Mouse (Mus musculus): Measurements from ENCODE around the gene Ntrk2. TPM values are rescaled to one million over a fixed set of nuclear protein-coding genes. Genes with fewer than 3 reads are reported as not detected.

Gene Ntrk2
- polyA plus RNA-seq, 1 experiment from 2014 or later = 45.0 TPM

DNA sequence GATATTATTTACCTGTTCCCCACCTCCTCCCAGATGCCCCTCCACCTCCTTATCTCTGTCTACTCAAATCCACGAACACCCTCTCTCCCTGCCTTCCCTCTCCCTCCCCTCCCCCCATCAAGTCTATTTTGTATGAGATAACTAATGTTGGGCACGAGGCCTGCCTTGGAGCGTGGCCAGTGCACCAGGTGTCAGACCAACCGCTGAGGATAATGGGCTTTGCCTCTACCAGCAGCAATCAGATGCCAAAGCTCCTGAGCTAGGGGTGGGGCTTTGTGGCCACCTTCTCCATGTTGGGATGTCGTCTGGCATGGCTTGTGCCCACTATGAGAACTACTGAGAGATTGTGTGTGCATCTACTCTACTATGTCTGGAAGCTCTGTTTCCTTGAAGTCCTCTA lies 161.8 kb downstream of the Ntrk2 start:
- Histone ChIP-seq H3K4me1 (replicated peaks; ENCODE audit: control insufficient read depth, insufficient read depth, low read length) (peaks cover 11% of the 10 kb centered on the region), H3K9ac (ENCODE audit: low read length) (no peak overlapping the region), H3K4me2 (ENCODE audit: low read depth, low read length, severe bottlenecking) (no peak overlapping the region), H3K36me3 (ENCODE audit: control insufficient read depth, insufficient read depth, low read length) (no peaks in the 10 kb centered on the region), H3K9me3 (ENCODE audit: control insufficient read depth, low read length) (no peaks in the 10 kb centered on the region), H3K4me3 (ENCODE audit: low read depth, low read length) (no peak overlapping the region), H3K27ac (ENCODE audit: low read depth, low read length) (no peak overlapping the region), H3K27me3 (ENCODE audit: control insufficient read depth, insufficient read depth, low read length) (no peaks in the 10 kb centered on the region)
- WGBS = 74% methylated on average over 5 of the region's 5 CpGs
- DNase-seq (ENCODE audit: low spot score) (no peak), ATAC-seq (replicated peaks; ENCODE audit: low FRiP score) (no peak)

- ATAC-seq (replicated peaks; ENCODE audit: low FRiP score) = peak; percentile 92
- Histone ChIP-seq H3K4me1 (replicated peaks; ENCODE audit: control insufficient read depth, insufficient read depth, low read length) (peaks cover 4% of the 10 kb centered on the region; the same call in 1 of the 2 replicates), H3K9ac (ENCODE audit: low read length) (no peak overlapping the region), H3K27ac (ENCODE audit: low read depth, low read length) (peak overlapping the region; percentile 73), H3K9me3 (ENCODE audit: control insufficient read depth, low read length) (no peaks in the 10 kb centered on the region), H3K36me3 (ENCODE audit: control insufficient read depth, insufficient read depth, low read length) (no peaks in the 10 kb centered on the region), H3K27me3 (ENCODE audit: control insufficient read depth, insufficient read depth, low read length) (no peaks in the 10 kb centered on the region), H3K4me2 (ENCODE audit: low read depth, low read length, severe bottlenecking) (no peak overlapping the region), H3K4me3 (ENCODE audit: low read depth, low read length) (no peak overlapping the region)
- 1% methylated on average over 5 of the region's 5 CpGs for WGBS
- peak; percentile 74 for DNase-seq (ENCODE audit: low spot score)
Observed at GRCm38 (mm10) chr13:58971449-58971903, 165.1 kb downstream of the Ntrk2 start.

GRCm38 (mm10) chr13:58972511-58972910 lies 166.1 kb downstream of the Ntrk2 start:
- Histone ChIP-seq H3K36me3 (ENCODE audit: control insufficient read depth, insufficient read depth, low read length) (no peaks in the 10 kb centered on the region), H3K9ac (ENCODE audit: low read length) (no peak overlapping the region), H3K9me3 (ENCODE audit: control insufficient read depth, low read length) (no peaks in the 10 kb centered on the region), H3K4me2 (ENCODE audit: low read depth, low read length, severe bottlenecking) (no peak overlapping the region), H3K27ac (ENCODE audit: low read depth, low read length) (peak overlapping the region; percentile 73), H3K4me3 (ENCODE audit: low read depth, low read length) (no peak overlapping the region), H3K27me3 (ENCODE audit: control insufficient read depth, insufficient read depth, low read length) (no peaks in the 10 kb centered on the region), H3K4me1 (replicated peaks; ENCODE audit: control insufficient read depth, insufficient read depth, low read length) (peaks cover 4% of the 10 kb centered on the region; the same call in 1 of the 2 replicates)
- 50% methylated on average over 5 of the region's 5 CpGs for WGBS
- peak; percentile 57 for DNase-seq (ENCODE audit: low spot score)
- ATAC-seq (replicated peaks; ENCODE audit: low FRiP score) = peak; percentile 23

DNA sequence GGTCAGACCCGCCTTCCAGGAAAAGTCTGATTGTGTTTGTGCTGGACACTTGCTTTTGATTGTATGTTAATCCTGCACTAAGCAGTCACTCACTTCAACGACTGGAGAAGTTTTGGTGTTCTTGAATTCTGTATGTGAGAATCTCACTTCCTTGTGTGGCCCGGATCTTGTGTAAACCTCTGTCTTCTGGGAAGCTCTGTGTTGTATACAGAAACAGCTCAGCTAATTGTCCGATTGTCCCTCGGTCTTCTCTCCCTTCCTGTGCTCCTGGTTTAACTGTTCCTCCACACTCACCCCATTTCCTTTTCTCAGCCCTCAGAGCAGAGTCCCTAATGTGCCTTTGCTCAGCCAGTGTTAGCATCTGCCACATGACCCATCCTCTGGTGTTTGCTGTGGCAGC lies 190.1 kb downstream of the Ntrk2 start:
- Histone ChIP-seq H3K4me3 (ENCODE audit: low read depth, low read length) (no peak overlapping the region), H3K9ac (ENCODE audit: low read length) (no peak overlapping the region), H3K36me3 (ENCODE audit: control insufficient read depth, insufficient read depth, low read length) (no peaks in the 10 kb centered on the region), H3K9me3 (ENCODE audit: control insufficient read depth, low read length) (no peaks in the 10 kb centered on the region), H3K27ac (ENCODE audit: low read depth, low read length) (no peak overlapping the region), H3K4me1 (replicated peaks; ENCODE audit: control insufficient read depth, insufficient read depth, low read length) (peaks cover 5% of the 10 kb centered on the region), H3K4me2 (ENCODE audit: low read depth, low read length, severe bottlenecking) (no peak overlapping the region), H3K27me3 (ENCODE audit: control insufficient read depth, insufficient read depth, low read length) (no peaks in the 10 kb centered on the region)
- ATAC-seq (replicated peaks; ENCODE audit: low FRiP score) (no peak), DNase-seq (ENCODE audit: low spot score) (no peak)
- whole genome bisulfite sequencing = 83% methylated on average over 5 of the region's 5 CpGs

- Histone ChIP-seq H3K36me3 (ENCODE audit: control insufficient read depth, insufficient read depth, low read length) (no peaks in the 10 kb centered on the region), H3K9ac (ENCODE audit: low read length) (no peak overlapping the region), H3K4me3 (ENCODE audit: low read depth, low read length) (no peak overlapping the region), H3K27me3 (ENCODE audit: control insufficient read depth, insufficient read depth, low read length) (no peaks in the 10 kb centered on the region), H3K9me3 (ENCODE audit: control insufficient read depth, low read length) (no peaks in the 10 kb centered on the region), H3K27ac (ENCODE audit: low read depth, low read length) (no peak overlapping the region), H3K4me1 (replicated peaks; ENCODE audit: control insufficient read depth, insufficient read depth, low read length) (peaks cover 7% of the 10 kb centered on the region), H3K4me2 (ENCODE audit: low read depth, low read length, severe bottlenecking) (no peak overlapping the region)
- ATAC-seq (replicated peaks; ENCODE audit: low FRiP score) (no peak), DNase-seq (ENCODE audit: low spot score) (no peak)
- 89% methylated on average over 2 of the region's 2 CpGs for WGBS
Observed at GRCm38 (mm10) chr13:58997763-58998162, 191.4 kb downstream of the Ntrk2 start.

- Histone ChIP-seq H3K9ac (ENCODE audit: low read length) (no peak overlapping the region), H3K27ac (ENCODE audit: low read depth, low read length) (0 out of 2 replicates have a peak overlapping the region, but pooled peaks have one; percentile 32), H3K4me2 (ENCODE audit: low read depth, low read length, severe bottlenecking) (no peak overlapping the region), H3K4me3 (ENCODE audit: low read depth, low read length) (no peak overlapping the region), H3K9me3 (ENCODE audit: control insufficient read depth, low read length) (no peaks in the 10 kb centered on the region), H3K36me3 (ENCODE audit: control insufficient read depth, insufficient read depth, low read length) (no peaks in the 10 kb centered on the region), H3K27me3 (ENCODE audit: control insufficient read depth, insufficient read depth, low read length) (no peaks in the 10 kb centered on the region), H3K4me1 (replicated peaks; ENCODE audit: control insufficient read depth, insufficient read depth, low read length) (peaks cover 17% of the 10 kb centered on the region)
- peak; percentile 71 for ATAC-seq (replicated peaks; ENCODE audit: low FRiP score)
- DNase-seq (ENCODE audit: low spot score) = peak; percentile 66
- 50% methylated on average over 11 of the region's 11 CpGs for WGBS
Observed at GRCm38 (mm10) chr13:58999373-59000053, 193.1 kb downstream of the Ntrk2 start.

DNA sequence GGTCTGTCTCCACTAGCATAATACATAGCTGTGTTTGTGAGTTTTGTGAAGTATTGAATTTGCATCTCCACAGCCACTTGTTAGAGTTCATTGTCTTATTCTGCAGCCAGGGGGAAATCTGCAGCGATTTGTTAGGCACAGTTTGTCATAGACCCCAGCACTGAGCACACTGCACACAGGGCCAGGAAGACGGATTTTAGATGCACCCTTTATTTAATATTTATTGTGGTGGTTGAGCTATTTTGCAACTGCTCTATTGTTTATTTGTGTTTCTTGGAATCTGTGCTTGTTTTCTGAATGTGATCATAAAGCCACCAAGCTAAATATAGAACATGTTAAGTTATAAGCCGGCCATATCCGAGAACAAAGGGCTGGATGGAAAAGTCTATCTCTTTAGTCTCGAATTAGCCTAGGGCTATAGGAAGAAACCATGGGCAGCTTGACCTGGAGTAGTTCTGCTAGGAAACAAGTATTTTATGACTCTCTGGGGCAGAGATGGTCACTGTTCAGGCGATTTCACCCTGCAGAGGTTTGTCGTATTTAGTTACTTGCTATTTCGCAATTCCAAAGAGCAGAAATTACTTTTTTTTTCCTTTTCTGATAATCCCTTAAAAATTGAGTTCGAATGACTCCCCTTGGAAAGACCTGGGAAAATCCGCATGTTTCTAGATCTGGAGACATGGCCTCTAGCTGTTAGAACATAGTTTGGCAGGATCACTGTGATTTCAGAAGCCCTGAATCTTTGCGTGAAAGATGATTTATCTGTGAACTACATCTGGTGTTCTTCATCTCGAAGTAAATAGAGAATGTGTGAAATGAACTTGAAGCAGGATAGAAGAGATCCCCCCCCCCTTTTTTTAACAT lies 196.8 kb downstream of the Ntrk2 start:
- no peak overlapping the region for H3K4me3 ChIP-seq (ENCODE audit: low read depth, low read length)
- H3K4me2 ChIP-seq (ENCODE audit: low read depth, low read length, severe bottlenecking) = no peak overlapping the region
- H3K4me1 ChIP-seq (replicated peaks; ENCODE audit: control insufficient read depth, insufficient read depth, low read length) = peaks cover 17% of the 10 kb centered on the region
- H3K27me3 ChIP-seq (ENCODE audit: control insufficient read depth, insufficient read depth, low read length) = no peaks in the 10 kb centered on the region
- DNase-seq (ENCODE audit: low spot score) = peak; percentile 11
- H3K9ac ChIP-seq (ENCODE audit: low read length) = no peak overlapping the region
- H3K9me3 ChIP-seq (ENCODE audit: control insufficient read depth, low read length) = no peaks in the 10 kb centered on the region
- WGBS = 83% methylated on average over 12 of the region's 12 CpGs
- no peaks in the 10 kb centered on the region for H3K36me3 ChIP-seq (ENCODE audit: control insufficient read depth, insufficient read depth, low read length)
- no peak overlapping the region; the same call in 1 of the 2 replicates for H3K27ac ChIP-seq (ENCODE audit: low read depth, low read length)
- ATAC-seq (replicated peaks; ENCODE audit: low FRiP score) = no peak

GRCm38 (mm10) chr13:59003807-59004173 lies 197.4 kb downstream of the Ntrk2 start:
- Histone ChIP-seq H3K4me3 (ENCODE audit: low read depth, low read length) (no peak overlapping the region), H3K4me1 (replicated peaks; ENCODE audit: control insufficient read depth, insufficient read depth, low read length) (peaks cover 16% of the 10 kb centered on the region), H3K9me3 (ENCODE audit: control insufficient read depth, low read length) (no peaks in the 10 kb centered on the region), H3K36me3 (ENCODE audit: control insufficient read depth, insufficient read depth, low read length) (no peaks in the 10 kb centered on the region), H3K9ac (ENCODE audit: low read length) (0 out of 2 replicates have a peak overlapping the region, but pooled peaks have one; percentile 5), H3K27ac (ENCODE audit: low read depth, low read length) (peak overlapping the region; percentile 10; the same call in 1 of the 2 replicates), H3K4me2 (ENCODE audit: low read depth, low read length, severe bottlenecking) (no peak overlapping the region), H3K27me3 (ENCODE audit: control insufficient read depth, insufficient read depth, low read length) (no peaks in the 10 kb centered on the region)
- ATAC-seq (replicated peaks; ENCODE audit: low FRiP score) (no peak), DNase-seq (ENCODE audit: low spot score) (no peak)
- 68% methylated on average over 6 of the region's 6 CpGs for WGBS
